Comparison of ENCODE assay signal across 8 mouse cellular contexts in genomic region chr4:43578376-43579204, GRCm38 (mm10). TPM values are rescaled to one million over a fixed set of nuclear protein-coding genes. Genes with fewer than 3 reads are reported as not detected.
A peak's percentile ranks its signal among the peaks of the same experiment; 100 is the strongest.
DNase-seq lines count a peak whose midpoint lies in the region; ATAC-seq and TF ChIP-seq lines count a peak whose summit lies in the region.

Gene Rgp1 (plus strand): TSS chr4:43578715.
Gene Gba2 (minus strand): TSS chr4:43578873.

- no peaks in the 10 kb centered on the region for H3K9me3 ChIP-seq in G1E (replicated peaks)
- no peaks in the 10 kb centered on the region for H3K9me3 ChIP-seq in forebrain, embryonic 16.5 days (ENCODE audit: control insufficient read depth, low read length)
- H3K9me3 ChIP-seq in neural tube, embryonic 14.5 days (ENCODE audit: control insufficient read depth, low read length): no peaks in the 10 kb centered on the region

- peak within 1 kb of the TSS; percentile 83 for H3K4me2 ChIP-seq in forebrain, embryonic 16.5 days (ENCODE audit: low read length)
- peak within 1 kb of the TSS; percentile 84 for H3K4me2 ChIP-seq in neural tube, embryonic 14.5 days (ENCODE audit: low read depth, low read length)

- H3K4me3 ChIP-seq in G1E (ENCODE audit: low read depth, low read length): peak within 1 kb of the TSS; percentile 77
- peak within 1 kb of the TSS; percentile 95 for H3K4me3 ChIP-seq in forebrain, embryonic 16.5 days (replicated peaks; ENCODE audit: low read length)
- H3K4me3 ChIP-seq in neural tube, embryonic 14.5 days (ENCODE audit: low read depth, low read length): peak within 1 kb of the TSS; percentile 87
- peak within 1 kb of the TSS; percentile 99 for H3K4me3 ChIP-seq in testis, adult 2 months (ENCODE audit: control insufficient read depth, low read depth, low read length)

- under 1% methylated on average over 76 of the region's 76 CpGs for WGBS in forebrain, embryonic 16.5 days
- 0% methylated on average over 74 of the region's 76 CpGs for WGBS in neural tube, embryonic 14.5 days

- peak within 1 kb of the TSS; percentile 76 for H3K27ac ChIP-seq in forebrain, embryonic 16.5 days (ENCODE audit: low read length)
- peak within 1 kb of the TSS; percentile 79 for H3K27ac ChIP-seq in neural tube, embryonic 14.5 days (ENCODE audit: low read depth, low read length)
- H3K27ac ChIP-seq in testis, adult 2 months (ENCODE audit: control insufficient read depth, insufficient read depth, low read depth, low read length): peak within 1 kb of the TSS; percentile 86

- peaks cover 74% of the 10 kb centered on the region for H3K4me1 ChIP-seq in G1E (ENCODE audit: insufficient read depth, low read depth, low read length)
- peaks cover 47% of the 10 kb centered on the region for H3K4me1 ChIP-seq in forebrain, embryonic 16.5 days (replicated peaks; ENCODE audit: control insufficient read depth, insufficient read depth, low read length)
- peaks cover 40% of the 10 kb centered on the region for H3K4me1 ChIP-seq in neural tube, embryonic 14.5 days (ENCODE audit: control insufficient read depth, insufficient read depth, low read length)
- peaks cover 17% of the 10 kb centered on the region for H3K4me1 ChIP-seq in testis, adult 2 months (ENCODE audit: control insufficient read depth, insufficient read depth, low read length)

- peak; percentile 60 for TF ChIP-seq POLR2A in testis, adult 2 months (IDR thresholded peaks at IDR 0.05; ENCODE audit: control insufficient read depth, low read depth, low read length)

- intact Hi-C loops in heart, postnatal 25 days (cut with DNase I): loop anchor here (5.0 kb wide), 2 partner anchors 46 to 54 kb away; partner anchors contain the start of gene Npr2

- peaks cover 71% of the 10 kb centered on the region for H3K36me3 ChIP-seq in G1E (replicated peaks)
- peaks cover 17% of the 10 kb centered on the region for H3K36me3 ChIP-seq in forebrain, embryonic 16.5 days (ENCODE audit: control insufficient read depth, insufficient read depth)
- peaks cover 25% of the 10 kb centered on the region for H3K36me3 ChIP-seq in neural tube, embryonic 14.5 days (ENCODE audit: control insufficient read depth, insufficient read depth, low read length)
- H3K36me3 ChIP-seq in testis, adult 2 months (ENCODE audit: control insufficient read depth, insufficient read depth, low read length): peaks cover under 1% of the 10 kb centered on the region; the same call in 1 of the 2 replicates

- TF ChIP-seq CTCF in G1E (IDR thresholded peaks at IDR 0.05; ENCODE audit: low read depth, low read length): no peak
- TF ChIP-seq CTCF in testis, adult 2 months (IDR thresholded peaks at IDR 0.05; ENCODE audit: control insufficient read depth, insufficient read depth, insufficient replicate concordance, low read depth, low read length): no peak

- DNase-seq in G1E (ENCODE audit: low spot score): peak; percentile 89
- peak; percentile 88 for DNase-seq in cerebellum, adult 11-12 months
- DNase-seq in heart, postnatal 25 days (ENCODE audit: low spot score): peak; percentile 84
- DNase-seq in layer of hippocampus, adult 18-20 months (ENCODE audit: low spot score in 2 of 2): peak; percentile 82 to 87
- peak; percentile 91 to 92 for DNase-seq in lung, adult 18-20 months

- H3K27me3 ChIP-seq in G1E (ENCODE audit: insufficient read depth, low read length): no peaks in the 10 kb centered on the region
- H3K27me3 ChIP-seq in forebrain, embryonic 16.5 days (replicated peaks; ENCODE audit: control insufficient read depth, insufficient read depth, low read length): no peaks in the 10 kb centered on the region
- H3K27me3 ChIP-seq in neural tube, embryonic 14.5 days (ENCODE audit: control insufficient read depth, insufficient read depth, low read length): no peaks in the 10 kb centered on the region
- no peaks in the 10 kb centered on the region for H3K27me3 ChIP-seq in testis, adult 2 months (ENCODE audit: control insufficient read depth, insufficient read depth, low read length)

- H3K9ac ChIP-seq in forebrain, embryonic 16.5 days (replicated peaks; ENCODE audit: low read depth, low read length): peak within 1 kb of the TSS; percentile 96
- H3K9ac ChIP-seq in neural tube, embryonic 14.5 days (replicated peaks; ENCODE audit: low read depth, low read length): peak within 1 kb of the TSS; percentile 84

- peak; percentile 92 for ATAC-seq in G1E (ENCODE audit: extremely low read depth, insufficient number of reproducible peaks, low FRiP score, poor library complexity, severe bottlenecking)
- peak; percentile 88 for ATAC-seq in forebrain, embryonic 16.5 days
- peak; percentile 87 for ATAC-seq in neural tube, embryonic 14.5 days (ENCODE audit: low read depth)

RNA-seq across cellular contexts. Expression of gene Rgp1, which starts in this region (rescaled TPM):
- total RNA-seq in G1E (2014; fragmentation: Nextera tagmentation): 48.5 and 54.7 TPM in 2 replicates
- total RNA-seq in G1E (2017): 18.6 and 23.2 TPM in 2 replicates
- polyA plus RNA-seq in G1E (2012): 31.2 and 105 TPM in 2 replicates
- polyA plus RNA-seq in forebrain, embryonic 16.5 days (2015; fragmentation: Nextera tagmentation; extraction: Ambion mirVana): 27.0 and 30.5 TPM in 2 replicates
- total RNA-seq in heart, postnatal 25 days (2021): 10 to 100 TPM; 29.5 to 36.7 TPM
- 10 to 100 TPM; 43.6 to 48.0 TPM for total RNA-seq in layer of hippocampus, adult 18-20 months (2021)
- polyA plus RNA-seq in neural tube, embryonic 14.5 days (2014; fragmentation: Nextera tagmentation; extraction: Ambion mirVana): 24.1 and 28.2 TPM in 2 replicates
- polyA plus RNA-seq in testis, adult 2 months (2012; rRNA removed): 36.8 and 37.6 TPM in 2 replicates

RNA-seq across cellular contexts. Expression of gene Gba2, which starts in this region (rescaled TPM):
- total RNA-seq in G1E (2014; fragmentation: Nextera tagmentation): 21.4 and 23.8 TPM in 2 replicates
- total RNA-seq in G1E (2017): 12.6 and 14.1 TPM in 2 replicates
- polyA plus RNA-seq in G1E (2012): 14.5 and 18.3 TPM in 2 replicates
- polyA plus RNA-seq in forebrain, embryonic 16.5 days (2015; fragmentation: Nextera tagmentation; extraction: Ambion mirVana): 62.3 and 64.6 TPM in 2 replicates
- 10 to 100 TPM; 13.5 to 14.3 TPM for total RNA-seq in heart, postnatal 25 days (2021)
- total RNA-seq in layer of hippocampus, adult 18-20 months (2021): 10 to 100 TPM; 58.8 to 65.2 TPM
- polyA plus RNA-seq in neural tube, embryonic 14.5 days (2014; fragmentation: Nextera tagmentation; extraction: Ambion mirVana): 44.4 and 48.5 TPM in 2 replicates
- 61.0 and 65.0 TPM in 2 replicates for polyA plus RNA-seq in testis, adult 2 months (2012; rRNA removed)

Comparison
In these comparisons a context has a peak if more than half of its experiments do, and no peak if none do; other contexts are left out.
1. Peak in every context shown above with its lines: DNase-seq, ATAC-seq, H3K4me3 ChIP-seq and H3K27ac ChIP-seq.